Mouse (Mus musculus): ENCODE data around the gene Smg1. TPM values are rescaled to one million over a fixed set of nuclear protein-coding genes. Genes with fewer than 3 reads are reported as not detected.

Smg1 gene
- total and polyA plus RNA-seq, 3 experiments = 19.9 to 121 (median 53.5) TPM

- DNase-seq (ENCODE audit: low spot score) (no peak), ATAC-seq (ENCODE audit: extremely low read depth, insufficient number of reproducible peaks, low FRiP score, poor library complexity, severe bottlenecking) (no peak)
- Histone ChIP-seq H3K27me3 (ENCODE audit: insufficient read depth, low read length) (no peaks in the 10 kb centered on the region), H3K4me1 (ENCODE audit: insufficient read depth, low read depth, low read length) (no peaks in the 10 kb centered on the region), H3K36me3 (replicated peaks) (peaks cover 73% of the 10 kb centered on the region), H3K9me3 (replicated peaks) (no peaks in the 10 kb centered on the region), H3K4me3 (ENCODE audit: low read depth, low read length) (no peak overlapping the region)
- no peak for TF ChIP-seq CTCF (IDR thresholded peaks at IDR 0.05; ENCODE audit: low read depth, low read length)
- TF ChIP-seq GATA1 (IDR thresholded peaks at IDR 0.05; ENCODE audit: borderline replicate concordance, low read length) = no peak
- no peak for TF ChIP-seq POLR2AphosphoS5 (IDR thresholded peaks at IDR 0.05; ENCODE audit: insufficient replicate concordance, low read depth, low read length)
- TF ChIP-seq GATA2 (IDR thresholded peaks at IDR 0.05; ENCODE audit: borderline replicate concordance, low read depth, low read length) = no peak
- TF ChIP-seq TAL1 (conservative IDR thresholded peaks at IDR 0.05; ENCODE audit: low read depth, low read length) = no peak
Observed at GRCm38 (mm10) chr7:118160121-118160520, 83.3 kb downstream of the Smg1 start.

- H3K4me3 ChIP-seq (ENCODE audit: low read depth, low read length) = no peak overlapping the region
- DNase-seq (ENCODE audit: low spot score) = no peak
- H3K36me3 ChIP-seq (replicated peaks) = peaks cover 84% of the 10 kb centered on the region
- TF ChIP-seq CTCF (IDR thresholded peaks at IDR 0.05; ENCODE audit: low read depth, low read length) (no peak), GATA1 (IDR thresholded peaks at IDR 0.05; ENCODE audit: borderline replicate concordance, low read length) (no peak), POLR2AphosphoS5 (IDR thresholded peaks at IDR 0.05; ENCODE audit: insufficient replicate concordance, low read depth, low read length) (no peak), GATA2 (IDR thresholded peaks at IDR 0.05; ENCODE audit: borderline replicate concordance, low read depth, low read length) (no peak), TAL1 (conservative IDR thresholded peaks at IDR 0.05; ENCODE audit: low read depth, low read length) (no peak)
- no peak for ATAC-seq (ENCODE audit: extremely low read depth, insufficient number of reproducible peaks, low FRiP score, poor library complexity, severe bottlenecking)
- no peaks in the 10 kb centered on the region for H3K27me3 ChIP-seq (ENCODE audit: insufficient read depth, low read length)
- H3K4me1 ChIP-seq (ENCODE audit: insufficient read depth, low read depth, low read length) = no peaks in the 10 kb centered on the region
- no peaks in the 10 kb centered on the region for H3K9me3 ChIP-seq (replicated peaks)
Observed at GRCm38 (mm10) chr7:118156461-118156860, 87.0 kb downstream of the Smg1 start.

GRCm38 (mm10) chr7:118154150-118154549 is 89.3 kb downstream of the Smg1 start:
- Histone ChIP-seq H3K36me3 (replicated peaks) (peaks cover 84% of the 10 kb centered on the region), H3K4me3 (ENCODE audit: low read depth, low read length) (no peak overlapping the region), H3K27me3 (ENCODE audit: insufficient read depth, low read length) (no peaks in the 10 kb centered on the region), H3K9me3 (replicated peaks) (no peaks in the 10 kb centered on the region), H3K4me1 (ENCODE audit: insufficient read depth, low read depth, low read length) (no peaks in the 10 kb centered on the region)
- no peak for DNase-seq (ENCODE audit: low spot score)
- TF ChIP-seq CTCF (IDR thresholded peaks at IDR 0.05; ENCODE audit: low read depth, low read length) (no peak), TAL1 (conservative IDR thresholded peaks at IDR 0.05; ENCODE audit: low read depth, low read length) (no peak), POLR2AphosphoS5 (IDR thresholded peaks at IDR 0.05; ENCODE audit: insufficient replicate concordance, low read depth, low read length) (no peak), GATA1 (IDR thresholded peaks at IDR 0.05; ENCODE audit: borderline replicate concordance, low read length) (no peak), GATA2 (IDR thresholded peaks at IDR 0.05; ENCODE audit: borderline replicate concordance, low read depth, low read length) (no peak)
- ATAC-seq (ENCODE audit: extremely low read depth, insufficient number of reproducible peaks, low FRiP score, poor library complexity, severe bottlenecking) = no peak

- 0 out of 2 replicates have a peak, but pooled peaks have one; percentile 25 for ATAC-seq (ENCODE audit: extremely low read depth, insufficient number of reproducible peaks, low FRiP score, poor library complexity, severe bottlenecking)
- no peaks in the 10 kb centered on the region for H3K27me3 ChIP-seq (ENCODE audit: insufficient read depth, low read length)
- no peak overlapping the region for H3K4me3 ChIP-seq (ENCODE audit: low read depth, low read length)
- H3K9me3 ChIP-seq (replicated peaks) = no peaks in the 10 kb centered on the region
- peaks cover 84% of the 10 kb centered on the region for H3K36me3 ChIP-seq (replicated peaks)
- H3K4me1 ChIP-seq (ENCODE audit: insufficient read depth, low read depth, low read length) = peaks cover 15% of the 10 kb centered on the region
- no peak for DNase-seq (ENCODE audit: low spot score)
- TF ChIP-seq TAL1 (conservative IDR thresholded peaks at IDR 0.05; ENCODE audit: low read depth, low read length) = no peak
- no peak for TF ChIP-seq GATA1 (IDR thresholded peaks at IDR 0.05; ENCODE audit: borderline replicate concordance, low read length)
- TF ChIP-seq POLR2AphosphoS5 (IDR thresholded peaks at IDR 0.05; ENCODE audit: insufficient replicate concordance, low read depth, low read length) = no peak
- TF ChIP-seq CTCF (IDR thresholded peaks at IDR 0.05; ENCODE audit: low read depth, low read length) = no peak
- TF ChIP-seq GATA2 (IDR thresholded peaks at IDR 0.05; ENCODE audit: borderline replicate concordance, low read depth, low read length) = no peak
Observed at GRCm38 (mm10) chr7:118143602-118144001, 99.9 kb downstream of the Smg1 start.

- ATAC-seq (ENCODE audit: extremely low read depth, insufficient number of reproducible peaks, low FRiP score, poor library complexity, severe bottlenecking) (peak; percentile 66), DNase-seq (ENCODE audit: low spot score) (no peak)
- Histone ChIP-seq H3K27me3 (ENCODE audit: insufficient read depth, low read length) (no peaks in the 10 kb centered on the region), H3K9me3 (replicated peaks) (no peaks in the 10 kb centered on the region), H3K4me3 (ENCODE audit: low read depth, low read length) (no peak overlapping the region; the same call in 1 of the 2 replicates), H3K4me1 (ENCODE audit: insufficient read depth, low read depth, low read length) (peaks cover 15% of the 10 kb centered on the region), H3K36me3 (replicated peaks) (peaks cover 81% of the 10 kb centered on the region)
- no peak for TF ChIP-seq GATA1 (IDR thresholded peaks at IDR 0.05; ENCODE audit: borderline replicate concordance, low read length)
- TF ChIP-seq CTCF (IDR thresholded peaks at IDR 0.05; ENCODE audit: low read depth, low read length) = no peak
- 0 out of 2 replicates have a peak, but pooled peaks have one; percentile 12 for TF ChIP-seq TAL1 (conservative IDR thresholded peaks at IDR 0.05; ENCODE audit: low read depth, low read length)
Observed at GRCm38 (mm10) chr7:118143123-118143522, 100.3 kb downstream of the Smg1 start.

- no peak overlapping the region for H3K4me3 ChIP-seq (ENCODE audit: low read depth, low read length)
- TF ChIP-seq POLR2AphosphoS5 (IDR thresholded peaks at IDR 0.05; ENCODE audit: insufficient replicate concordance, low read depth, low read length) = no peak
- no peak for ATAC-seq (ENCODE audit: extremely low read depth, insufficient number of reproducible peaks, low FRiP score, poor library complexity, severe bottlenecking)
- no peaks in the 10 kb centered on the region for H3K27me3 ChIP-seq (ENCODE audit: insufficient read depth, low read length)
- no peak for DNase-seq (ENCODE audit: low spot score)
- peaks cover 83% of the 10 kb centered on the region for H3K36me3 ChIP-seq (replicated peaks)
- no peaks in the 10 kb centered on the region for H3K9me3 ChIP-seq (replicated peaks)
- peaks cover 15% of the 10 kb centered on the region for H3K4me1 ChIP-seq (ENCODE audit: insufficient read depth, low read depth, low read length)
Observed at GRCm38 (mm10) chr7:118141271-118141670, 102.2 kb downstream of the Smg1 start.

GRCm38 (mm10) chr7:118135128-118135527 is 108.3 kb downstream of the Smg1 start:
- H3K4me3 ChIP-seq (ENCODE audit: low read depth, low read length) = no peak overlapping the region
- no peaks in the 10 kb centered on the region for H3K9me3 ChIP-seq (replicated peaks)
- H3K36me3 ChIP-seq (replicated peaks) = peaks cover 55% of the 10 kb centered on the region
- no peak for ATAC-seq (ENCODE audit: extremely low read depth, insufficient number of reproducible peaks, low FRiP score, poor library complexity, severe bottlenecking)
- TF ChIP-seq TAL1 (conservative IDR thresholded peaks at IDR 0.05; ENCODE audit: low read depth, low read length) (no peak), GATA2 (IDR thresholded peaks at IDR 0.05; ENCODE audit: borderline replicate concordance, low read depth, low read length) (no peak), CTCF (IDR thresholded peaks at IDR 0.05; ENCODE audit: low read depth, low read length) (no peak)
- peaks cover 4% of the 10 kb centered on the region; the same call in 1 of the 2 replicates for H3K4me1 ChIP-seq (ENCODE audit: insufficient read depth, low read depth, low read length)
- DNase-seq (ENCODE audit: low spot score) = no peak
- H3K27me3 ChIP-seq (ENCODE audit: insufficient read depth, low read length) = no peaks in the 10 kb centered on the region

All from G1E (cell line).